Mouse (Mus musculus): ENCODE measurements around the gene Vsig8. TPM values are rescaled to one million over a fixed set of nuclear protein-coding genes. Genes with fewer than 3 reads are reported as not detected.

Gene Vsig8
- total and polyA plus RNA-seq, 2 experiments from 2014 or later = 0.11 to 1.3 TPM

DNA sequence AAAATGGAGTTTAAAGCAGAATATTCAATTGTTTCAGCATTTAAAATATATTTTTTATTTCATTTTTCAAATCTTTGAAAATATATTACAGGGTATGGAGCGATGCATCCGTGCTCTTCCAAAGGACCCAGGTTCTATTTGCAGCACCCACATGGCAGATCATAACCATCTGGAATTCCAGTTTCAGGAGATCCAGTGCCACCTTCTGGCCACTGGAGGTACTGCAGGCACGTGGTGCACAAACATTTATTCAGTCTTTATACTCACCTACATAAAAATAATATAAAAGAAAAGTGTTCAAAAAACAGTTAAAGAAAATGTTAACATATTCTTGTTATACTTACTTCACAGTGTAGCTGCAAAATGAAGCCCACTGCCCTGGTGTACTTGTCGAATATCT, 37.7 kb upstream of the Vsig8 start:
- 76% methylated on average over 4 of the region's 4 CpGs for WGBS
- H3K36me3 ChIP-seq (ENCODE audit: insufficient read depth, low read length) = no peaks in the 10 kb centered on the region
- peak; percentile 64 for TF ChIP-seq CTCF (IDR thresholded peaks at IDR 0.05)
- H3K4me1 ChIP-seq (ENCODE audit: insufficient read depth, low read length) = no peaks in the 10 kb centered on the region; the same call in 1 of the 2 replicates
- no peak overlapping the region for H3K27ac ChIP-seq (ENCODE audit: low read depth, low read length)
- H3K9me3 ChIP-seq (ENCODE audit: low read length) = no peaks in the 10 kb centered on the region; the same call in 1 of the 2 replicates
- no peaks in the 10 kb centered on the region for H3K27me3 ChIP-seq (ENCODE audit: insufficient read depth, low read length)
- H3K4me3 ChIP-seq (ENCODE audit: low read depth, low read length) = no peak overlapping the region
- H3K4me2 ChIP-seq (ENCODE audit: low read depth, low read length, poor library complexity, severe bottlenecking) = no peak overlapping the region
- H3K9ac ChIP-seq (replicated peaks; ENCODE audit: low read length, poor library complexity, severe bottlenecking) = no peak overlapping the region
- DNase-seq (ENCODE audit: low spot score) (no peak), ATAC-seq (ENCODE audit: low FRiP score) (no peak)

DNA sequence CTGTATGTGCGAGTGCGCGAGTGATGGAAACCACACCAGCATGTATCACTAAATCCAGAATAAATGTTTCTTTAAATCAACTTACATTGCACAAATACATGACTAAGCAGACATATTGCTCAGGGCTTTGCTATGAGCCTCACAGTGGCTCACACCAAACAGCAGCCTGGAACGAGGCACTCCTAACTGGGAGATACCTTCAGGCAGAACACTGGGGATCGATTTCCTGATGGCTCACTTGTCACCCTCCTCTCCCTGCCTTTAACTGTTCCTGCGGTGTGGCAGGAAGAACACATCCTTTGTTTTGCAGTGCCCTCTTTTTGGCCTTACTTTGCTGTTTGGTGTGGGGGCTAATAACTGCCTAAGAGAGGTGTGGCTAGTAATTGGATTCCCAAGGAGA, 36.1 kb upstream of the Vsig8 start:
- H3K27ac ChIP-seq (ENCODE audit: low read depth, low read length) = no peak overlapping the region
- H3K9ac ChIP-seq (replicated peaks; ENCODE audit: low read length, poor library complexity, severe bottlenecking) = no peak overlapping the region
- no peaks in the 10 kb centered on the region for H3K27me3 ChIP-seq (ENCODE audit: insufficient read depth, low read length)
- 68% methylated on average over 6 of the region's 6 CpGs for WGBS
- no peak for TF ChIP-seq CTCF (IDR thresholded peaks at IDR 0.05)
- H3K4me2 ChIP-seq (ENCODE audit: low read depth, low read length, poor library complexity, severe bottlenecking) = no peak overlapping the region
- H3K4me3 ChIP-seq (ENCODE audit: low read depth, low read length) = no peak overlapping the region
- no peaks in the 10 kb centered on the region; the same call in 1 of the 2 replicates for H3K4me1 ChIP-seq (ENCODE audit: insufficient read depth, low read length)
- H3K36me3 ChIP-seq (ENCODE audit: insufficient read depth, low read length) = no peaks in the 10 kb centered on the region
- H3K9me3 ChIP-seq (ENCODE audit: low read length) = no peaks in the 10 kb centered on the region; the same call in 1 of the 2 replicates
- ATAC-seq (ENCODE audit: low FRiP score) (no peak), DNase-seq (ENCODE audit: low spot score) (no peak)

DNA sequence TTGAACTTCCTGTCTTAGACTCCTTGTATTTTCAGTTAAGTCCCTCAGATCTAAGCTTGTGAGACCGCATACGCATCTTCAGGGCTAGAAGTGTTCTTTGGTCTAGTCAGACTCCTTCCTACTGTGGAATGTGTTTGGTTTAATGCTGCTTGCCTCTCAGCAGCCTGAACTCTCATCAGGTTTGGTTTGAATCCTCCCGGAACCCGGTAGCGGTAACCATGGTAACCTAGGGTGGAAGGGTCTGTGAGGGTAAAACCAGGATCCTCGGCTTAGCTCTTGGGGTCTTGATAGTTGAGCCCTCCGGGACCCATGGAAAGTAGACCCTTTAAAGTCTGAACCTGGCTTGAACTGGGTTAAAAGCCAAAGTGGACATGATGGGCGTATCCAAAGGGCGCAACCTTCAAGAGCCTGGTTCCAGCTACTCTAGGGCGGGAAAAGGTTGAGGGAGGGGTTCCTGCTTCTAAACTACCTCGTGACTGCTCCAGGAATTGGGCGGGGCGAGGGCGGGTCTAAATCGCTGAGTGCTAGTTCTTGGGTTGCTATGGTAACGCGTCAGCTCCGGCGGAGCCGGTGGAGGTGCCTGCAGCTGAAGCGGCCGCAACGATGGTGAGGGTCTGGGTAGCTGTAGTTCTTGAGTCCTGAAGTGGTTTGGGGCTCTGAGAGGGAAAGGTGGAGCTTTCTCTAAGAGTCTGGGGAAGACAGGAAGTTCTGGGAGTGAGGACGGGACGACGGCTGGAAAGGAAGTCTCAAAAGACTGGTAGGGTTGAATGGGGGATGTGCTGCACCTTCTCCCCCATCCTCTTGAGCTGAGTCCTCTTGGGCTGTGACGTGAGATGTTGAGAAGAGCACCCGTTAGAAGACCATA, 34.9 kb upstream of the Vsig8 start, which contains the start of gene Cfap45:
Gene Cfap45, plus strand, starts transcription at position 226 of the 865 bp plus-strand sequence.
- peak; percentile 92 for DNase-seq (ENCODE audit: low spot score)
- Histone ChIP-seq H3K4me3 (ENCODE audit: low read depth, low read length) (peak within 1 kb of the TSS; percentile 30), H3K4me1 (ENCODE audit: insufficient read depth, low read length) (no peaks in the 10 kb centered on the region; the same call in 1 of the 2 replicates), H3K9me3 (ENCODE audit: low read length) (no peaks in the 10 kb centered on the region; the same call in 1 of the 2 replicates), H3K4me2 (ENCODE audit: low read depth, low read length, poor library complexity, severe bottlenecking) (peak within 1 kb of the TSS; percentile 62), H3K27ac (ENCODE audit: low read depth, low read length) (0 out of 2 replicates have a peak within 1 kb of the TSS, but pooled peaks have one; percentile 48), H3K36me3 (ENCODE audit: insufficient read depth, low read length) (no peaks in the 10 kb centered on the region), H3K27me3 (ENCODE audit: insufficient read depth, low read length) (no peaks in the 10 kb centered on the region), H3K9ac (replicated peaks; ENCODE audit: low read length, poor library complexity, severe bottlenecking) (no peak within 1 kb of the TSS)
- no peak for TF ChIP-seq CTCF (IDR thresholded peaks at IDR 0.05)
- ATAC-seq (ENCODE audit: low FRiP score) = peak; percentile 84
- WGBS = 2% methylated on average over 28 of the region's 28 CpGs

DNA sequence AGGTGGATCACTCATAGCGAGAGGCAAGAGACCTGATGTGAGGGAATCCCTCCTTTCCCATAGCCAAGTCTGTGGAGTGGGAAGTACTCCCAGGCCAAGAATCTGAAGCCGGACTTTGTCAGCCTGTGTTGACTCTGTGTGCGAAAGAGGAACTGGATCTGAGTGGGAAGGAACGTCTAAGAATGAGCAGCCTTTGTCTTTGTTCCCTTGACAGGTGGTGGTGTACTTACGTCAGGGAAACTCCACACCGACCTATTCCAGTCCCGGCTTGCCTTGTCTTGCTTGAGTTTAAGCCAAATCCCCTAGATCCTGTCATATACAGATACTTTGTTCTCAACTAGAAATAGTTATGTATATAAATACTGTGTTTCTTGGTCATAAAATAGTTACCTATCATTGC, 33.2 kb upstream of the Vsig8 start:
- Histone ChIP-seq H3K36me3 (ENCODE audit: insufficient read depth, low read length) (no peaks in the 10 kb centered on the region), H3K4me3 (ENCODE audit: low read depth, low read length) (no peak overlapping the region), H3K27me3 (ENCODE audit: insufficient read depth, low read length) (no peaks in the 10 kb centered on the region), H3K4me2 (ENCODE audit: low read depth, low read length, poor library complexity, severe bottlenecking) (no peak overlapping the region), H3K9me3 (ENCODE audit: low read length) (no peaks in the 10 kb centered on the region; the same call in 1 of the 2 replicates), H3K27ac (ENCODE audit: low read depth, low read length) (no peak overlapping the region), H3K9ac (replicated peaks; ENCODE audit: low read length, poor library complexity, severe bottlenecking) (no peak overlapping the region), H3K4me1 (ENCODE audit: insufficient read depth, low read length) (no peaks in the 10 kb centered on the region; the same call in 1 of the 2 replicates)
- WGBS = 68% methylated on average over 7 of the region's 7 CpGs
- no peak for TF ChIP-seq CTCF (IDR thresholded peaks at IDR 0.05)
- ATAC-seq (ENCODE audit: low FRiP score) = no peak
- DNase-seq (ENCODE audit: low spot score) = no peak

DNA sequence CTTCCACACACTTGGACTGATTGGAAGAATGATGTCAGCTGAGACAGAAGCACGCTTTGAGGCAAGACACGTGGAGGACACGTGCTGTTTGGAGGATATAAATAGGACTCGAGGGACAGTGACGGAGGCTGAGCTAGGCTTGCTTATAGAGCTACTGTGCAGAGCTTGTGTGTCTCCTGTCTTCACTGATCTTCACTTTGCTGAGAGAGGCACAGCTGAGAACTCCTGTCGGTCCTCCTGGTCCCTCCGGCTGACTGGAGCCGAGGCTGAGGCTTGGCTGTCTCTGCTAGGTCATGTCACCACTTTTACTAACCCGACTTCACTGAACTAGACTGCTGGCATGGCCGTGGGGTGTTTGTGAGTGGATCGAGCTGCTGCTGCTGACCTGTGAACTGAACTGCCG, 32.0 kb upstream of the Vsig8 start:
- 63% methylated on average over 12 of the region's 12 CpGs for WGBS

More for the DNA sequence above, 32.0 kb upstream of the Vsig8 start:
- H3K27me3 ChIP-seq (ENCODE audit: insufficient read depth, low read length) = no peaks in the 10 kb centered on the region
- TF ChIP-seq CTCF (IDR thresholded peaks at IDR 0.05) = no peak
- no peak for ATAC-seq (ENCODE audit: low FRiP score)
- H3K27ac ChIP-seq (ENCODE audit: low read depth, low read length) = no peak overlapping the region
- H3K9ac ChIP-seq (replicated peaks; ENCODE audit: low read length, poor library complexity, severe bottlenecking) = no peak overlapping the region
- H3K4me3 ChIP-seq (ENCODE audit: low read depth, low read length) = no peak overlapping the region
- no peak overlapping the region for H3K4me2 ChIP-seq (ENCODE audit: low read depth, low read length, poor library complexity, severe bottlenecking)
- no peaks in the 10 kb centered on the region for H3K9me3 ChIP-seq (ENCODE audit: low read length)
- no peaks in the 10 kb centered on the region for H3K36me3 ChIP-seq (ENCODE audit: insufficient read depth, low read length)
- no peaks in the 10 kb centered on the region; the same call in 1 of the 2 replicates for H3K4me1 ChIP-seq (ENCODE audit: insufficient read depth, low read length)
- DNase-seq (ENCODE audit: low spot score) = no peak
